Mouse (Mus musculus) left cerebral cortex, adult 8-10 months (tissue): ENCODE results near the gene Clybl. TPM values are rescaled to one million over a fixed set of nuclear protein-coding genes. Genes with fewer than 3 reads are reported as not detected.

ENCODE experiments used
- DNase-seq, 2 experiments: peaks; one replicate each; pipeline ENCODE4 v3.0.0; 2022; ENCODE audit warnings: low spot score in 2 of 2
- total RNA-seq, 4 experiments: library from RNA; stranded (reverse); gene quantifications; 2 replicates each; pipeline ENCODE4 v1.2.4; 2022

Clybl gene
- total RNA-seq, 4 experiments from 2014 or later: 25.2 to 32.9 (median 27.3) TPM

DNA sequence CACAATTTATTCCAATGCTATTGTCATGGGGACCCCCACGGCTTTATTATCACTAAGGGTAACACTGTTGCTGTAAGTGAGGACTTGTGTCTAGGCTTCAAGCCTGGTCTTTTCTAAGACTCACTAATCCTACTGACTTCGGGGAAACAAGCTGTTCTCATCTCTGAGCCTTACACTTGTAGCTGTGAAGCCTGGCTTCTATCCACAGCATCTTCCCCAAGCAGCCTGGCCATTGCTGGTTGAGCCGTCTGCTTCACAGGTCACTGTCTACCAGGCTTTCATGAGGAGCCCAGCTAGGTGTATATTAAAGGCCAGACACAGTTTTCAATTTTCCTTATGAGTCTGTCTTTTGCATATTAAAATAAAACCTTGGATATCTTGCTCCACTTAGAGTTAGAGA, 177.1 kb downstream of the Clybl start:
- no peak for DNase-seq

DNA sequence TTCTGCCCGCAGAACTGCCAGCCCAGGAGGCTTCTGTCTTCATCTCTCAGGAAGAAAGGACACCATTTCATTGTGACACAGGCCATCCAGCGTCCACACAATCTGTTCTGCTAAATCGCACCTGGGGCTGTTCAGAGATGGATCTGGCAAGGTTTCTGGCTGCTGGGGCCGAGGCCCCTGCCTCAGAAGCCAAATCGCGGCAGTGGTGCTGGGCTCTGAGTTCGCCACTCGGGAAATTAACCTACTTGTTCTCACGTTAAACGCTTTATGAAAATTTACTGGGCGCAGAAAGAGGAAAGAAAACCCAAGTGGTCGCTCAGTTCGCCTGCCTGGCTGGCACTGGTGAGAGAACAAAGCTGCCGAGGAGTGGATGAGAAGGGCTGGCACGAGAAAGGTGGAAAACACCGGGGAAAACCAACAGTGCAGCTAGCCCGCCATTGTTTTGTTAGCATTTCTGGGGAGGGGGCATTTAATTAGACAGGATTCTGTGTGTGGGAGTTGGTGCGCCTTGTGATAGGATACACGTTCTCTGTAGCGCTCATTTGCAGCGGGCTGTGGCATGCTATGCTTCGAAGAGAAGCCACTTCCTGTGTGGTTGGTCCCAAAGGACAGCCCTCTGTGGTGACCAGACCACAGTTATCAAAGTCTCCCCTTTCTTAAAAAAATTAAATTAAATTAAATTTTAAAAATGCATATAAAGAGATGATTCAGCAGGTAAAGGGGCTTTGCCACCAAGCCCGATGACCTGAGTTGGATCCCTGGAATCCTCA, 177.8 kb downstream of the Clybl start:
- no peak for DNase-seq

DNA sequence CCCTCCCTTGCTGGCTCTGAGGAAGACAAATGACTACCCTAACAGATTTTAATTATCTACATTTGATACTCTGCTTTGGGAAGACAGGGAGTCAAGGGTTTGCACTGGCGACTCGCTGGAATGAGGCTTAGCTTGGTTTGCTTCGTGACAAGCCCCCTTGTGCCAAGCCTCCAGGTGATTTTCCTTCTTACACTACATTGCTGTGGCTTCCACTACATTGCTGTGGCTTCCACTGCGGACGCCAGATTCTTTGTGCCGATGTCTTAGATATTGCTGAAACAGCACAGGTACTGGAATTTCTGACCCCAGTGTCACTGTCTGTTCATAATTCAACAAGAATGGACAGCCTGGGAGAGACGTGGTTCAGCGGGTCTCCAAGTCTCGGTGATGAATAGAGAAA, 180.3 kb downstream of the Clybl start:
- DNase-seq: no peak

DNA sequence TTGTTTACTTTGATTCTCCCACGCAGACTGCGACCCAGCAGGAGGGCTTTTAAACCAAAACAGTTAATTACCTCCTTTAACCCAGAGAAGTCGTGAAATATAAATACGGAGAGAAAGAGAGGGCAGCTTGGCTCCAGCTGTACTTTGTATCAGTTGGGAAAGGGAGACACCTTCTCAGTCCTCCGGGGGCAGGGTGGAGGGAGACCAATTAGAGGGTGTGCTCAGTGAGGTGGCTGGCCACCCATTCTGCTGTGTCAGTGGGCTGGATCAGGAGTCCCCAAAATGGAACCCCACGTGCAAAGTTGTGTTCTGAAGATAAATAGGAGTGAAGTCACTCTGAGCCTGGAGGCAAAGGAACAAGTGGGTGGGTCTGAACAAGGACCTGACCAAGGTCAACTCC, 181.7 kb downstream of the Clybl start:
- no peak for DNase-seq

DNA sequence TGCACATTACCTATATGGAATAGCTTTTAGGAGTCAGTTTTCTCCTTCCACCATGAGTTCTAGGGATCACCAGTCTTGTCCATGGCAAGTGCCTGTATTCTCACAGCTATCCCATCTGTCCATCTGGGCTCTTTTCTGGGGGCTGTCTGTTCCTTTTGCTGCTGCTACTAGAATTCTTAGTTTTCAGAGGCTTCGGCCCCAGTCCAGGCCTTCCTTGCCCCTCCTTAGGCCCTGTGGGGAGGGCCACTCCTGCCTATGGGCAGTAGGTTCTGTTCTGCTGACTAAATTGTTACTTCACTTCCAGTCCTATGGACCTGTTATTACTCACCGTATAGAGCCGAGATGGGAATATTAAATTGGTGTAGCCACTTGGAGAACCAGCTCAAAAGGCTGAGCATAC, 182.5 kb downstream of the Clybl start:
- no peak for DNase-seq

DNA sequence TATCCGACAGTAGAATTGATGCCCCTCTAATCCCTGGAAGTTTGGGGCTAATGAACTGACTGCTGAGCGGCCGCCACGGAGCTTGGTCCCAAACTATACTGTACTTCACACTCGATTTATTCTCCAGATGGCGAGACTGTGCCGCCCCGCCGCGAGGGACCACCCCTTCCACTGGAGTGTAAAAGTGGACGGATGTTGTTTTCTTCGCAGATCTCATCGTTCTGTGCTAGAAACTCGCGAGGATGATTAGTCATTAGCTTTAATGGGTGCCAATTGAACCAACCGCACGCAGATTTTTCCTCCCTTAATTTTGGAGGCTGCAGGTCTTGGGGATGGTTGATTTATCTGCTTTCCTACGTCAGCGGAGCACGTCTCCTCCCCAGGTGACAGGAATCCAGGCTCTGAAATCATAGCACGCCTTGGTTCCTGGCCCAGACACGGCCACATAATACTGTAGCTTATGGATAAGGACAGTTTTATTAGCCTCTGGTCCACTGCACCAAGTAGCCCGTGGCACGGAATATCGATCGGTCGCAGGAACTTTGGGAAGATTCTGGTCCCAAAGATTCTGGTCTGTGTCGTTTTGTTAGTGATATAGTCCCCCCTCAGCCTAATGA, 185.9 kb downstream of the Clybl start:
- DNase-seq: no peak

DNA sequence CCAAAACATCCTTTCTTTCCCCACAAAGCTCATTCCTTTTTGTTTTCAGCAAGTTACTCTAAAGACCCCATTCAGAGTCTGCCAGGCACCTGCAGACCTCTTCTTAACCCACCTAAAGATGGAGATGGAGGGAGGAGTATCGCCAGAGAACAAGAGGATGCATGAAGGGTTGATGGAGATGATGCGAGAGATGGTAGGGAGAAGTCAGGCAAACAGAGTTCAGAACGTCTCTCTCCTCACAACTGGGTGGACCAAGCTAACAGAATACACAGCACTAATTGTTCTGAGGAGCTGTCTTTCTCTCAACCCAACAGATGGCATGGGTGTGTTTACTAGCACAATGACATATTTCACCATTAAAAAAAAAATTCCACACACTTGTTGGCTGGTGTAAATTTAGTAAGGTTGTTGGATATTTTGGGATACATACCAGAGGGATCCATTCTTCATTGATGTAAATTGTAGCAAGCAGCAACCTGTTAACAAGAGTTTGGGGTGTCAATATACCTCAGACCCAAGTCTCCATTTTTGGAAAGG, 186.4 kb downstream of the Clybl start:
- DNase-seq: no peak

DNA sequence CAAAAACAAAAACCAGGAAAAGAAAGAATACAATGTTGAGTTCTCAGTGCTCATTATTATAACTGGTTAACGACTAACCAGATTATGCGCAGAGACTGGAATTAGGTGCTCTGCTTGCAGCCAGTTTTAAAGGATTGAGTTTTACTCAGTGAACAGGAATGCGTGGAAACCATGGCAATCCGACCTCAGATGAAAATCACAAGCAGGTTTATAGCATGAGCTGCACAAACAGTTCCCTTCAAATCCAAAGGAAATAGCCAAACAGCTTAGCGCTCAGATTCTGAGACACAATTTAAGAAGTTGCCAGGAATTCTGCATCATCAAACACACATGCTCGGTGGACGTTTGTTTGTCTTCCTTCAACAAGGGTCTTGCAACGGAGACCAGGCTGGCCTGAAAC, 187.0 kb downstream of the Clybl start:
- DNase-seq: no peak

DNA sequence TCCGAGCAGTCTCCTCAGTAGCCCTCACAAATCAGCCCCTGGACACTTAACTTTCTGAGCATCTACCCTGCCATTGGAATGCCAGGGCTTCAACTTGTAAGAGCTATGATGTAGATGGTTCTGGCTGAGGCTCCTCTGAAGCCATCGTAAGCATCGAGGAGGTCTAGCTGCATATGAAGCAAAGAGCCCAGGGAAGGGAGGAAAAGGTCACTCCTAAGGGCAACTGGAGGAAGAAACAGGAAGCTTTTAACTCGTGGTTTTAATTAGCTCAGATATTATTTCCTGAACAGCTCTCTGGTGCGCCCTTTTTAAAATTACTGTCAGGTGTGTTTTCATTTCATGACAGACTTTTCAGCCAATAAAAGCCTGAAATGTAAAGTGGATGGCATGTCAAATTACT, 190.5 kb downstream of the Clybl start:
- no peak for DNase-seq

DNA sequence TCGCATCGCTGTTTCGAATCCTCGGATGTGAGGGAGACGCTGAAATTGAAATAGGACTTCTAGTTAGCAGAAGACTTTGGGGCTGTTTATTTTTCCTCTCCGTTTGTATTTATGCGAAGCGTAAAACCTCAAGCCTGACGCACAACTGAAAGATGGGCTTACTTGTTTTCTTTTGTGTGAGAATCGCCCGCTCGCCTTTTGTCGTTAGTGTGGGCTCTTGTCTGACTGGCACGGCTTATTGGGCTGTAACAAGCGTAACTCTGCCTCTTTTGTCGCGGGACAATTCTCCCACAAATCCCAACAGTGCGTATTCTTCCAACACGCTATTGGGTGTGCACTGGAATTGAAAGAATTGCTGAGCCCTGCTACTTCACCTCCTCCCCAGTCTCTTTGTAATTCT, 192.0 kb downstream of the Clybl start:
- DNase-seq: no peak

DNA sequence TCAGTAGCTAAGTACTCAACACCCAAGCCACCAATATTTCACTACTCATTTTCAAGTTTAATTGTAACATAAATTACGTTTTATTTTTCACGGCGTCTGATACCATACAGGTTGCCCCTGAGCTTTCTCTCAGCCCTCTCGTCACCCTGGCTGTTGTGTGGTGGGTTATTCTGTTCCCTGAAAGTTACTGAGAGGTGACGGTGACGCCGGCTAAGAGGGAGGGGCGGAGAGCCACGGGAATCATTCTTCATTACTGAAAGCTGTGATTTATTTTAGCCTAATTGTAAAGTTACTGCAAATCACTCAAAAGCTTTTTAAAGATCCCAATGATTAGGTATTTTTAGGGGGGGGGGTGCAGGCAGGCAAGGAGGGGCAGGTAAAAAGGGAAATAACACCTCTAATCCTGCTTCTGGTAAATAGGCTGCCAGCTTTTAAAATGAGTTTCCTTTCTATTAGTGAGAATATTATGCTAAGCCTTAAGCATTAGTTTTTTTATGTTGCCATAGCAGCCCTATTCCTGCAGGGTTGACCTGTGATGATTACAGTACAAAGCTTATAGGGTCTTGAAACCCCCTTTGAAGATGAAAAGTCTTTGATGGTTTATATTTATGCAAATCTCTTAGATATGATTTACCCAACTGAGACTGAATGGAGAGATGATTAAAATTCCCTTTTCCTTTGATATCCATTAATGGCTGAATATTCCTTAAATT, 192.9 kb downstream of the Clybl start:
- DNase-seq: no peak

DNA sequence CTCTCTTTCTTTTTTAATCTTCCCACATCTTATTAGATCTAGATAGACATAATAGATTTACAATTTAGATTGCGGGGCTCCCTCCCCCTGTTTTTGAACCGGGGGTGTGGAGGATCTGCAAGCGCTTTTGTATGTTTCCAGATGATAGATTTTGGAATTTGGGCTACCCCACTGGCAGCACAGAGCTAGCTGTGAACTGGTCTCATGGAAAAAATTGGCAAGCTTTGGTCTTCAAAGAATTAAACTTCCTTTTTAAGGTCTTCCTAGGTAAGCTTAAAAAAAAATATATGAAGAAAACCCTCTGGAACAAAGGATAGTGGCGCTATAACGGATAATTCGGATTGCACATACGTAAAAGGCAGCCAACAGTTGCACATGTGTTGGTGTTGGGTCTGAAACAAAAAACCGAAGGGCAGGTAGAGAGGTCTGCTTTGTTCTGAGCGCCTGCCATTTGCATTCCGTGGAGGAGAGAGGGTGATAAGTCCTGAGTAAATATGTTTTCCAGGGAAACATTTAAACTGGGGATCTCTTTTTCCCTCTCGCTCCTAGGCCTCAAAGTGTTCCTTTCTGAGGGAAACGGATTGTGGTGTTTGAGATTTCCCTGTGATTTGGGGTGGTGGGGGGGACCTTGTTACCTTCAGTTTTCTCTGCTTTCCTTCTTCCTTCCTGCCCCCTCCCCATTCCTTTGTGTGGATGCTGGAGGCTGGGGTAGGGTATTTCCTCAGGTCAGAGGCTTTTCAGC, 193.7 kb downstream of the Clybl start:
- no peak for DNase-seq

DNA sequence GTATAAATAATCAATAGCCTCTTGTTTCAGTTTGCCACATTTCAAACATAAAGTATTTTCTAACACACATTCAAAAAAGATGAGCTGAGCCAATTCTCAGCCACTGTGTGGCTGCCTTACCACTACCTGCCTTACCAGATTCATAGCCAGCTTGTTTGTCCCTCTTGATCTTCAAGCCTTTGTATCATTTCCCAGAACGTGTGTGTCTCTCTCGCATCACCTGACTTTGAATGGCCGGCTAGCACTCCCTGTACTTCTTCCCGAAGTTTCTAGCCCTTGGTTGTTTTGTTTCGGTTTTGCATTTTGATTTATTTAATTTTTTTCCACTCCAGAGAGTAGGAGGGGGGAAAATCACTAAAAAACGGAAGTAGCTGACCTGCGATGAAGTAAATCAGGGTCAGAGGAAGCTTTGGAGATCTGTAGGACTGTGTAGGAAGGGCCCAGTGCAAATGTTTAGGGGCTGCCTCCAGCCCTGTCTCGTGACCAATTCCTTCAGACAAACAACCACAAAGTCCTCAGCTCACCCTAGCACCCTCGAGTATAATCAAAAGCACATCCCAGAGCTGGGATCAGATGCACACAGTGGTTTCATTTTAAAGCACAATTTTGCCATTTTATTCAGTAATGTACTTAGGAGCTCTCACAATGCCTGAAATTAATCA, 195.1 kb downstream of the Clybl start:
- DNase-seq: no peak

DNA sequence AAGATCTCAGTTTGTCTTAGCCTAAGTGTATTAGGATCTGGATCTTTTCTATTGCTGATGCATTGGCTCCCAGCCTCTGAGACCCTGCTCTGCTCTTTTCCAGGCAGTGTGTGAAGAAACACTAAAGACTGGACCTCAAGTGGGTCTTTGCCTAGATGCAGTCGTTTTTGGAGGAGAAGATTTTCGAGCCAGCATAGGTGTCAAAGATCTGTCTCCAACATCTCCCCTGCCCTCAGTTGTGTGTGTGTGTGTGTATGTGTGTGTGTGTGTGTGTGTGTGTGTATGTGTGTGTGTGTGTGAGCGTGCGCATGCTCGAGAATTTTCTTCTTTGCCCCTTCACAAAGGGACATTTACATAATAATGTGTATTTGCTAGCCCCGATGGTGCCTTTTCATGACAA, 196.2 kb downstream of the Clybl start:
- no peak for DNase-seq

DNA sequence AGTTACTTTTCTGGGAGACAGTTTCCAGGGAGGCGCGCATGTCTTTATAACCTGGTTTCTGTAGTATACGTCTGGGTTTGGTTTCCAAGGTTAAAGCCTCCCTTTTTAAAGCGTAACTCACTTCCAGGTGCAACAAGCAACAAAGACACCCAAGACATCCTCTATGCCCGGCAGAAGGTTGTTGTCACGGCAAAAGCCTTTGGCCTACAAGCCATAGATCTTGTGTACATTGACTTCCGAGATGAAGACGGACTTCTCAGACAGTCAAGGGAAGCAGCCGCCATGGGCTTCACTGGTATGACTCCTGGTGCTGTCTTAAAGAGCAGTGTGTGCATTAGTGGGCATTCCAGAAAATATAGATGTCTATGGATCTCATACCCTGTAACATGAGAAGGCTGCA, 197.6 kb downstream of the Clybl start:
- DNase-seq: no peak

DNA sequence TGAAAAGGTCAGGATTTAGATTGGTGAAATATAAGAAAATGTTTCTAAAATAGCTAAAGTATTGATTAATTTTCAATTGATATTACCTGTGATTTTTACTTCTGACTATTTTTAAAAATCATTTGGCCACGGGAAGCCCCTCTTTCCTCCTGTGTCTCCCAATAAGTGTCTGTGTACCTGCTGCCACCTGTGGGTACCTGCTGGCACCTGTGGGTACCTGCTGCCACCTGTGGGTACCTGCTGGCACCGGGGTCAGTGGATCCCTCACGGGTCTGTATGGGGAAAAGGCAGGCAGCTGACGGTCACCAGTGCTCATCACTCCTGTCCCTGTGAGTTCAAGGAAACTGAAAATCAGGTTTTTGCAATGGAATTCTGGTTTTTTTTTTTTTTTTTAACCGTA, 198.5 kb downstream of the Clybl start:
- DNase-seq: no peak

DNA sequence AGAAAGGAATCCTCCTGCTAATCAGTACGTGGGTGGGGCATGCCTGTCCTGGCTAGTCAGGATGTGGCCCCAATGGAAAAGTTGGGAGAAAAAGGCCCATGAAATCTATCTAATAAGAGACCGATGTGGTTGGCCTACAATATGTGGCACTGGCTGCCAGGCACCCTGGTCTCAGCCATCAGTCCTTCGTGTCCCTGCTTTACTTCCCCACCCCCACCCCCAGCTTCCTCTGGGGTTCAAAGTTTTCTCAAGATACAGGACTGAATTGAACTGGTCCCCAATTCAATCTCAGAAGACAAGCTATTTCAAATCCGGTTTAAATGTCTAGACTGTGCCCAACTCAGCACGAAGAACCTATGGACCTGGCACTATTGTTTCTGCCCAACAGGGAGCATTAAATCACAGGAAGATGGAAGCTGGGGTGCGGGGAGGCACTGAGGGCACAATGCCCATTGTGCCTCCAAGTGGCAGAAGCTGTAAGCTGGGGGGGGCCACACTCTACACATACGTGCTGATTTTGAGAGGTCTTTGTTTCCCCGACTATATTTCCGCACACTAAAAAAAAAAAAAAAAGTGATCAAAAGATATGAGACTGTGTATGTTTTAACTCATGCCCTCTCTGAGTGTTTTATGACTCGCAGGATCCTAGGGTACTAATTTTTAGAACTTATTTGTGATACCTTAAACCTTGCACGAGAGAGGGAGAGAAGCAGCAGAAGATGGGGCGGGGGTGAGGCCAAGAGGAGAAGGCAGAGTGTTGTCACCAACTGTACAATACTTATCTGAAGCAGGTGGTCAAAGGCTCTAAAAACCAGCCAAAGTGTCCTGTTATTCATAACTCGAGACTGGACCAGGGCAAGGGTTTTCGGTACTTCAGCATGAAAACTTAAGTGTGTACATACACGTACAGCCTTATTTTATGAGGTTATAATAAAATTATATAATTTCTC, 199.7 kb downstream of the Clybl start:
- no peak for DNase-seq

DNA sequence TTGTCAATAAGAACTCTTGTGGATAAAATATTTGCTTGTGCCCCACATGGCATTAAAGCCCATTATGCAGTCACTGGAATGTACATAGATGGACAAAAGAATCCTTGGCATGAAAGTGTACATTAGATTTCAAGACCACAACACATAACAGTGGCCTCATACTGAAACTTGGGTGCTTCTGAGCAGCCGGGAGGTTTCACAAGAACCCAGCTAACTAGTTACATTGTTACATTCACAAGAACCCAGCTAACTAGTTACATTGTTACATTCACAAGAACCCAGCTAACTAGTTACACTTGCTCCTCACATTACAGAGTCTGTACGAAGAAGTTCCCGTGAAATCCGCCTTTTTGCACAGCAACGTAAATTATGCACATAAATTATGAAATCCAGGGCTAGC, 200.8 kb downstream of the Clybl start:
- DNase-seq: no peak

DNA sequence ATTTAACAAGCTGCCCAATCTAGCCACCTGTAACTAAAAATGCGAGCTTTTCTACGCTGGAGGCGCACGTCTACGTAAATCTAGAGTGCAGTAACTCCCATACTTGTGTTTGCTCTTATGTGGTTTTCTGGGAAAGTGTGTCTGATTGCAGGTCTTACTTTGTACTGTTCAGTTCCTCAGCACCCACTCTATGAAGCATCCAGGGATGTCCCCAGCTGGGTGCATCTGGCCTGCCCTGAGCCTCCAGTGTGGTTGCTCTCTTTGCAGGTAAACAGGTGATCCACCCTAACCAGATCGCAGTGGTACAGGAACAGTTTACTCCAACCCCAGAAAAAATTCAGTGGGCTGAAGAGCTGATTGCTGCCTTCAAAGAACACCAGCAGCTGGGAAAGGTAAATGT, 202.4 kb downstream of the Clybl start:
- DNase-seq: no peak
